Mouse (Mus musculus): ENCODE results near the gene Rnase10. TPM values are rescaled to one million over a fixed set of nuclear protein-coding genes. Genes with fewer than 3 reads are reported as not detected.

Gene Rnase10
- polyA plus RNA-seq, 1 experiment: 0.10 TPM

- H3K4me3 ChIP-seq: no peak overlapping the region
- no peaks in the 10 kb centered on the region for H3K27me3 ChIP-seq (ENCODE audit: control insufficient read depth, insufficient read depth, insufficient read length)
- no peaks in the 10 kb centered on the region for H3K79me2 ChIP-seq (ENCODE audit: control insufficient read depth, insufficient read depth)
- TF ChIP-seq POLR2A (IDR thresholded peaks at IDR 0.05; ENCODE audit: insufficient read length, low read depth) (no peak), MYOG (IDR thresholded peaks at IDR 0.05; ENCODE audit: control insufficient read depth in 1 of 3, insufficient read depth in 1 of 3, insufficient read length in 2 of 3, low read depth in 2 of 3) (no peak), TCF3 (IDR thresholded peaks at IDR 0.05; ENCODE audit: insufficient read length, low read depth) (no peak), MAX (IDR thresholded peaks at IDR 0.05; ENCODE audit: low read depth) (no peak), MYOD1 (IDR thresholded peaks at IDR 0.05; ENCODE audit: control insufficient read depth in 1 of 3, insufficient read length in 2 of 3, low read depth in 2 of 3) (no peak), POLR2AphosphoS2 (IDR thresholded peaks at IDR 0.05; ENCODE audit: insufficient read length, low read depth) (no peak), SRF (IDR thresholded peaks at IDR 0.05; ENCODE audit: control insufficient read depth, insufficient read length, low read depth) (no peak), CEBPB (IDR thresholded peaks at IDR 0.05; ENCODE audit: insufficient read depth, poor library complexity, severe bottlenecking) (no peak), USF1 (IDR thresholded peaks at IDR 0.05; ENCODE audit: low read depth) (no peak), TCF12 (IDR thresholded peaks at IDR 0.05; ENCODE audit: insufficient read depth, poor library complexity, severe bottlenecking) (no peak), REST (IDR thresholded peaks at IDR 0.05; ENCODE audit: insufficient read depth, insufficient read length) (no peak), E2F4 (IDR thresholded peaks at IDR 0.05; ENCODE audit: insufficient read depth) (no peak)
- no peaks in the 10 kb centered on the region for H3K36me3 ChIP-seq (ENCODE audit: control insufficient read depth, insufficient read depth)
- H3ac ChIP-seq (ENCODE audit: control insufficient read depth, insufficient read length): no peak overlapping the region
- no peak overlapping the region for H3K4me2 ChIP-seq (ENCODE audit: low read depth)
These were observed 9.7 kb downstream of the Rnase10 start for GRCm38 (mm10) chr14:51017256-51017655.

DNA sequence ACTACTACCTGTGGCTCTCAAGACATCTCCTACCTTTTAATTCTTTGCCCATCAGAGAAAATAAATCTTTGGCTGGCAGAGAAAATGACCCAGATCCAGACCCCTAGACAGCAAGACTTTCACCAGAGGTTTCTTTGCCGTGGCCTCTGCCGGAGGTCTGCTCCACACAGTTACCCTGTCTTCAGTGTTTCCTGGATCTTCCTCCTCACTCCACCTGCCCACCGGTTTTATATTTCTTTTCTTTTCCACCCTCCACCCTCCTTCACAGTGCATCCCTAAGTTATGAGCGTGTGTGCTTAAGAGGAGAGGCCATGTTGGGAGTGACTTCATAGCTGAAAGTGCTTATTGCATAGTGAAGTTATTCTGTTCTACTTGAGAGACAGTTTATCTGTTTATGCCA lies 15.9 kb downstream of the Rnase10 start:
- no peak overlapping the region for H3K4me3 ChIP-seq
- no peak overlapping the region for H3K4me2 ChIP-seq (ENCODE audit: low read depth)
- no peak for TF ChIP-seq USF1 (IDR thresholded peaks at IDR 0.05; ENCODE audit: low read depth)
- TF ChIP-seq E2F4 (IDR thresholded peaks at IDR 0.05; ENCODE audit: insufficient read depth): no peak
- H3ac ChIP-seq (ENCODE audit: control insufficient read depth, insufficient read length): no peak overlapping the region
- H3K79me2 ChIP-seq (ENCODE audit: control insufficient read depth, insufficient read depth): no peaks in the 10 kb centered on the region
- H3K27me3 ChIP-seq (ENCODE audit: control insufficient read depth, insufficient read depth, insufficient read length): no peaks in the 10 kb centered on the region
- H3K36me3 ChIP-seq (ENCODE audit: control insufficient read depth, insufficient read depth): no peaks in the 10 kb centered on the region

DNA sequence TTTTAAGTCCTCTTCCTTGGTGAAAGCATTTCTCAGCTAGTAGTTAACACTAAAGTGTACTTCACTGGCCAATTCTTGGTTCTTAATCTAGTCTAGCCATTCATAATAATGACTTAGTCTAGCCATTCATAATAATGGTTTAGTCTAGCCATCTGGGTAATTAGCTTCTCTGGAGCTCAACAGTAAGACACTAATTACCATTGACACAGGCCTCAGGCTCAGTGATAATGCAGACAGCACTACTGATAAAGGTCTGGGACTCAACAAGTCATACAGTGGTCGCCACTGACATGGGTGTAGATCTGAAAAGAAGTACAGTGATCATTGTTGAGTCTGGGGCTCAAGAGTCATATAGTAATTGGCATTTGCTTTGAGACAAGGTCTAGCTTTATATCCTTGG lies 17.3 kb downstream of the Rnase10 start:
- no peaks in the 10 kb centered on the region for H3K36me3 ChIP-seq (ENCODE audit: control insufficient read depth, insufficient read depth)
- TF ChIP-seq CEBPB (IDR thresholded peaks at IDR 0.05; ENCODE audit: insufficient read depth, poor library complexity, severe bottlenecking) (no peak), POLR2AphosphoS2 (IDR thresholded peaks at IDR 0.05; ENCODE audit: insufficient read length, low read depth) (no peak), REST (IDR thresholded peaks at IDR 0.05; ENCODE audit: insufficient read depth, insufficient read length) (no peak), POLR2A (IDR thresholded peaks at IDR 0.05; ENCODE audit: insufficient read length, low read depth) (no peak), E2F4 (IDR thresholded peaks at IDR 0.05; ENCODE audit: insufficient read depth) (no peak), MAX (IDR thresholded peaks at IDR 0.05; ENCODE audit: low read depth) (no peak), USF1 (IDR thresholded peaks at IDR 0.05; ENCODE audit: low read depth) (no peak), SRF (IDR thresholded peaks at IDR 0.05; ENCODE audit: control insufficient read depth, insufficient read length, low read depth) (no peak), TCF3 (IDR thresholded peaks at IDR 0.05; ENCODE audit: insufficient read length, low read depth) (no peak), MYOD1 (IDR thresholded peaks at IDR 0.05; ENCODE audit: control insufficient read depth in 1 of 3, insufficient read length in 2 of 3, low read depth in 2 of 3) (no peak), MYOG (IDR thresholded peaks at IDR 0.05; ENCODE audit: control insufficient read depth in 1 of 3, insufficient read depth in 1 of 3, insufficient read length in 2 of 3, low read depth in 2 of 3) (no peak), TCF12 (IDR thresholded peaks at IDR 0.05; ENCODE audit: insufficient read depth, poor library complexity, severe bottlenecking) (no peak)
- H3ac ChIP-seq (ENCODE audit: control insufficient read depth, insufficient read length): no peak overlapping the region
- H3K27me3 ChIP-seq (ENCODE audit: control insufficient read depth, insufficient read depth, insufficient read length): no peaks in the 10 kb centered on the region
- no peak overlapping the region for H3K4me3 ChIP-seq
- no peak overlapping the region for H3K4me2 ChIP-seq (ENCODE audit: low read depth)
- no peaks in the 10 kb centered on the region for H3K79me2 ChIP-seq (ENCODE audit: control insufficient read depth, insufficient read depth)

DNA sequence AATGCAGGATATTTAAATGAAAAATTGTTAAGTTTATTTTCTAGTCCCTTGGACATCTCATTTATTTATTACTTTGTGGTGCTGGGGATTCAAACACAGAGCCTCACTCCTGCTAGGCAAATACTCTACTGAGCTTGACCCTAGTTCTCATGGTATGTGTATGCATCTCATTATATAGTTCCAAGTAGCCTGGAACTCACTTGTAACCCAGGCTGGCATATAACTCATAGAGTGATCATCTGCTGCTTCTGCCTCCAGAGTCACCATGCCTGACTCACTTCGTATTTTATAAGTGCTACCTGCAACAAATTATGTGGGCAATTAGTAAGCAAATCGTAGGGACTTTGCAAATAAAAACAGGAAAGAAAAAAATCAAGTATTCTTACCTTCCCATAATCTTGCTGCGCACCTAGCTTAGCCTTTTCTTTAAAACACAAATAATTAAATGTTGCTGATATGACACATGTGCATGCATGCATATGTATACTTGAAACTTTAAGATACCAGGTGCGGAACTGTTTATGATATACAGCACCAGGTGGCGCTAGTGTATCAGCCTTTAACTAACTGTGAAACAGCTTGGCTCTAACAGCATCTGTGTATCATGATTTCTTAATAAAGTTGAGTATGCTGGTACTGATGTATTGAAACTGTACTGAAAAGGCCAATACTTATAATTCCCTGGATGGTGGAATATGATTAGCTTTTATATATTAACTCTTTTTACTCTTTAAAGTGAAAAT lies 19.0 kb downstream of the Rnase10 start:
- H3K79me2 ChIP-seq (ENCODE audit: control insufficient read depth, insufficient read depth): no peaks in the 10 kb centered on the region
- H3K36me3 ChIP-seq (ENCODE audit: control insufficient read depth, insufficient read depth): no peaks in the 10 kb centered on the region
- H3K27me3 ChIP-seq (ENCODE audit: control insufficient read depth, insufficient read depth, insufficient read length): no peaks in the 10 kb centered on the region
- no peak overlapping the region for H3ac ChIP-seq (ENCODE audit: control insufficient read depth, insufficient read length)
- H3K4me3 ChIP-seq: no peak overlapping the region
- H3K4me2 ChIP-seq (ENCODE audit: low read depth): no peak overlapping the region
- TF ChIP-seq SRF (IDR thresholded peaks at IDR 0.05; ENCODE audit: control insufficient read depth, insufficient read length, low read depth) (no peak), TCF3 (IDR thresholded peaks at IDR 0.05; ENCODE audit: insufficient read length, low read depth) (no peak), POLR2A (IDR thresholded peaks at IDR 0.05; ENCODE audit: insufficient read length, low read depth) (no peak), MYOD1 (IDR thresholded peaks at IDR 0.05; ENCODE audit: control insufficient read depth in 1 of 3, insufficient read length in 2 of 3, low read depth in 2 of 3) (no peak), MAX (IDR thresholded peaks at IDR 0.05; ENCODE audit: low read depth) (no peak), CEBPB (IDR thresholded peaks at IDR 0.05; ENCODE audit: insufficient read depth, poor library complexity, severe bottlenecking) (no peak), E2F4 (IDR thresholded peaks at IDR 0.05; ENCODE audit: insufficient read depth) (no peak)

Data from myocyte (in vitro differentiated cells).